Mouse (Mus musculus) cerebellum, adult 9-11 months (tissue): ENCODE results near the gene Map3k12.

ENCODE experiments used
- DNase-seq: peaks from one replicate; pipeline ENCODE4 v3.0.0; 2022

Gene Map3k12

DNA sequence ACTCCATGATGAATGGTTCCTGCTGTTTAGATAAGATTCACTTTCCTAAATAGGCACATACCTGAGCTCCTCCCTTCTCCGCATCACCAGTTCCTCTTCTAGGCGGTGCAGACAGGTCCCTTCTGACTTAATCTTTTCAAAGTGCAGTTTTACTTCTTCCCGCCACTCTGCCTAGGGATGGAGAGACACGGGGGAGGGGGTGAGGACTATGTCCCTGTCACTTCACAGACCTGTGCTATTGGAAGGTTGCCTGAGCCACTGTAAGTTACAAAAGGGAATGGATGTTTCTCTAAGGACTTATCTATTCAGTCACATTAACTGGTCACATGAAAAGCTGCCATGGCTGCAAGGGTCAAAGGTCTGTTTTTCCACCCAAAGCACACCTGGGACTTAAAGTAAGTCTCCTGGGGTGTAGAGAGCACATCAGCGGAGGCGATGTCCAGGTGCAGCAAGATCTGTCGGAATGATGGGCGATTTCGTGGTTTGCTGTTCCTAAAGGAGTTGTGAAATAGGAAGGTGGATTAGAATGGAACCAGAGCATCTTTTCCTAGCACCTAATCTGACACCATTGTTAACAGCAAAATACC lies 14.5 kb downstream of the Map3k12 start:
- DNase-seq = no peak

- DNase-seq = no peak
These were observed 15.6 kb downstream of the Map3k12 start for GRCm38 (mm10) chr15:102501084-102501814.

- no peak for DNase-seq
These were observed 16.4 kb downstream of the Map3k12 start for GRCm38 (mm10) chr15:102500479-102500878.

DNA sequence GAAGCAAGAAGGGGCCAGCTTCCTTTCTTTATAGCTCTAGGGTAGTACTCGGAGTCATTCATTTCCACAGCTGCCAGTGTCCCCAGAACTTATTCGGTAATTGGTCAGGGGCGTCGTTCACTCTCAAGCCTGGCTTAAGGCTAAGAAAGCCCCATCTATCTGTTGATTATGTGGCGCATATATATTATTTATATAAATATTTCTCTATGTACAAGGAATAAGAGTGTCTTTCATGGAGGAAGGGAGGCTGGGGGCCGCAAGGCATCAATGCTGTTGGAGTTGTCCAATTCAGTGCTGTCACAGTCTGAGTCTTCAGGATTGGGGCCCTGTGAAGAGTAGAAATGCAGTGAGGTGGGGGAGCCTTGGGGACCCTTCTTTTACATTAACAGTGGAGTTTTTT lies 17.0 kb downstream of the Map3k12 start:
- no peak for DNase-seq

GRCm38 (mm10) chr15:102499370-102499769 lies 17.5 kb downstream of the Map3k12 start:
- DNase-seq = no peak

DNA sequence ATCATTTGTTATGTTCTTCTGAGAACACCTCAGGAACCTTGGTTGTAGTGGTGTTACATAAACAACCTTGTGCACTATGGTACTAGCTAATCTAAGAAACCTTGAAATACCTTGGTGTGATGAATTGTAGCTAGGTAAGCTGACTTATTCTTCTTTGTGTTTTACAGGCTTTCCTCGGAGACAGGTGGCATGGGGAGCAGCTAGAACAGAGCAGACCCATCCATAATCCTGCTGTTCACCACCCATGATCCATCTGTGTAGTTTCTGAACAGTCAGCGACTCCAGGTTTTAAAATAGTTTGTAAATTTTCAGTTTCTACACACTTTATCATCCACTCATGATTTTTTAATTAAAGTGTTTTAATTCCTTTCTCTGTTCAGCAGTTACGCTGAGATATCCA lies 18.5 kb downstream of the Map3k12 start:
- DNase-seq = no peak

DNA sequence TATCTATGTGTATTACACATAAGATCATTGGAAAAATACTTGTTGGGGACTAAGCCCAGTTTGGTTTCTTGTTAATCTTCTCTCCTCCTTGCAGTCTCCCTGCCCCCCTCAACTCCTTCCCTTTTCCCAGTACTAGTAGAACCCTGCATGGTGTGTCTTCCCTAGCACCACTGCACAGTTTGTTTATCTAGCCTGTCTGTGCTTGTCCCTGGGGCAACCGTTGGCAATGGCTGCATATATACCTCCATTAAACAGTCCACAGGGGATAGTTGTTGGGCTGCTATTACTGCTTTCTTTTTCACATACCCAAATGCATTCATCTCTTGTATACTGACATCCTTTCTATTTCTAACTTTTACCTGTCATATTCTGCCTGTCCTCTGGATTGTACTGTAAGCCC lies 29.2 kb downstream of the Map3k12 start:
- DNase-seq = no peak

GRCm38 (mm10) chr15:102485853-102486252 lies 31.0 kb downstream of the Map3k12 start:
- no peak for DNase-seq

- no peak for DNase-seq
These were observed 33.7 kb downstream of the Map3k12 start for GRCm38 (mm10) chr15:102483136-102483535.

DNA sequence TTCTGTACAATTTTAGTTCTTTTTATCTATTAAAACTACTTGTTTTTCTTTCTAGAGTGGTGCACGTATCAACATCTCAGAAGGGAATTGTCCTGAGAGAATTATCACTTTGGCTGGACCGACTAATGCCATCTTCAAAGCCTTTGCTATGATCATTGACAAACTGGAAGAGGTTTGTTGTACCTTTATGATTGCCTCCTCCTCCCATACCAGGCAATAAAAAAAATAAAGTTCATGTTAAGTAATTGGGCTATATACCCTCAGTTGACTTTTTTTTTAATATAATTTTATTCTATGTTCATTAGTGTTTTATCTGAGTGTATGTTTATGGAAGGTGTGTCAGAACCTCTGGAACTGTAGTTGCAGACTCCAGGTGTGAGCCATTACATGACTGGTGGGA lies 42.3 kb downstream of the Map3k12 start:
- no peak for DNase-seq

DNA sequence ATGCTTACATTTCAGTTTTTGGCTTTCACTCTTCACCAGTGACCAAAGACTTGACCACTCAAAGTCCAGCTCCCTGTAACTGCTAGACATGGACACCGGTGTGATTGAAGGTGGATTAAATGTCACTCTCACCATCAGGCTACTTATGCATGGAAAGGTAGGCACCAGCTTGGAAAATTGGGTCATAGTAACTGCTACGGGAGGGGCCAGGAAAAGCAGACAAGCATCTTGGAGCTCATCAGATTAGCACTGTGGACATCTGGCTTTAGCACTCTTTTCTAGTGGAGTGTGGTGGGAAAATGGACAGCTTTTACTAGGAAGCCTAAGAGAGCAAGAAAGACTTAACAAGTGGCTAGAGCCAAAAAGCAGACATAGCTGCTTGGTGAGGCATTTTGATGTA lies 43.6 kb downstream of the Map3k12 start:
- no peak for DNase-seq

- DNase-seq = no peak
These were observed 45.1 kb downstream of the Map3k12 start for GRCm38 (mm10) chr15:102471727-102472126.

- DNase-seq = no peak
These were observed 45.6 kb downstream of the Map3k12 start for GRCm38 (mm10) chr15:102471295-102471645.

DNA sequence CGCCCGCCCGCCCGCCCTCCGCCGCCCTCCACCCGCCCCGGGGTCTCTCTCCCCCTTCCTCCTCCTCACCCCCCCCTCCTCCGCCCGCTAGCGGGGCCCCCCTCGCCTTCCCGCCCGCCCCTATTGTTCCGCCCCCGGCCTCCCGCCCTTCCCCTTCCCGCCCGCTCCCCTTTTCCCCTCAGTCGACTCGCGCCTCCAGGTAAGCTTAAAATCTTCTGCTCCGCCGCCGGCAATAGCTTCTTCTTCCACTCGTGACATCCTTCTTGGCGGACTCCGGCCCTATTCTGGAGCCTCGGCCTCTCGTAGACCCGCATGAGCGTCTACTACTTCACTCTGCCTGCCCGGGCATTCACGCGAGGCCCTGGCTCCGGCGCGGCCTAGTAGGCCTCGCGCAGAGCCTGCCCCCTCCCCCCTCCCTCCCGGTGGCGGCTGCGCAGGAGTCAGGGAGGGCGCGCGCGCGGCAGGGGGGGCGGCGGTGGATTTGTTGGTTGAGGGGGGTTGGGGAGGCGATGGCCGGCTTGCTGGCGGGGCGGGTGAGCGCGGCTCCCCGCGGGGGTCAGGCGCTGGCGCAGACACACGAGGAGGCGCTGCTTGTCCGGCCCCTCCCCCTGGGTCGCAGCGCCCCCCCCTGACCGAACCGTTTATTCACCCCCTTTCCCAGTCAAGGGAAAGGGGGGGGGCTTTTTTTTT lies 46.1 kb downstream of the Map3k12 start:
- peak; percentile 88 for DNase-seq

- peak; percentile 98 for DNase-seq
These were observed 46.7 kb downstream of the Map3k12 start, which contains the start of gene Pcbp2 for GRCm38 (mm10) chr15:102470183-102470604. Gene Pcbp2, plus strand, starts transcription at chr15:102470539.

GRCm38 (mm10) chr15:102468675-102469370 lies 48.0 kb downstream of the Map3k12 start:
- no peak for DNase-seq

- no peak for DNase-seq
These were observed 53.2 kb downstream of the Map3k12 start for GRCm38 (mm10) chr15:102463666-102464065.

DNA sequence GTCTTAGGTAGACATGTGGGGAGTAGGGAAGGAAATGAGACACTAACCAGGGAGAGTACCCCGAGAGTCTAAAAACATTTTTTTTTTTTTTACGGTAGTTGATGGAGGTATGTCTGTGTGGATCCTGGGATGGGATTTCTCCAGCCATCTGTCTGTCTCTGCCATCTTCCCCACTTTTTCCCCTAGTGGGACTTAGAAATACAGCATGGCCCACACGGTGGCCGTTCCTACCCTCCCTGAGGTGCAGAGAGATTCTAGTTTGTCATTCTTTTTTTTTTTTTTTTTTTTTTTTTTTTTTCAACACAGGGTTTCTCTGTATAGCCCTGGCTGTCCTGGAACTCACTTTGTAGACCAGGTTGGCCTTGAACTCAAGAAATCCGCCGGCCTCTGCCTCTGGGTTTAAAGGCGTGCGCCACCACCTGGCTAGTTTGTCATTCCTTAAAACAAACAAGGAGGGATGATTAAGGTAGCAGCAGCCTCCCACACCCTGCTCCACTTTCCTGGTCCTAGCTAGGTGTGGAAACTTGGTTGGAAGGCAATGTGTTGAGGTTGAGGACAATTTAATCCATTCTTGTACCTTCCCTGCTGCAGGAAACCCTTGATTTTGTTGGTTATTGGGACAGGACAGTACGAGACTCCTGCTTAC lies 55.3 kb downstream of the Map3k12 start:
- DNase-seq = no peak

DNA sequence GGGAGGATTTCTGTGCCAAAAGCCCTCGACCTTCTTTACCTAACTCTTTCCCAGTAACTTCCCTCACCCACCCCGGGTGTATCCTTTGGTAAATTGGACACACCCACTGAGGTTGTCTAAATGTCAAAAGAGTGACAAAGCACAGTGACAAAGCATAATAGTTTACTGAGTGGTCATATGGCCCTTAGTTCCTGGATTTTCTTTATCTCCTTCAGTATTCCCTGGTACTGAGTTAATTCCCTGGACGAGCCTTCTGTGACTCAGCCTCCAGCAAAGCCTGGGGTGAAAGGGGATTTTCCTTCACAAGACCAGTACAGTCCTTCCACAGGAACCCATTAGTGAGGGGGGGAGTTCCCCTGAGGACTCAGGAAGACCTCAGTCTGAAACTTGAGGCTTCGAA lies 55.9 kb downstream of the Map3k12 start:
- no peak for DNase-seq

DNA sequence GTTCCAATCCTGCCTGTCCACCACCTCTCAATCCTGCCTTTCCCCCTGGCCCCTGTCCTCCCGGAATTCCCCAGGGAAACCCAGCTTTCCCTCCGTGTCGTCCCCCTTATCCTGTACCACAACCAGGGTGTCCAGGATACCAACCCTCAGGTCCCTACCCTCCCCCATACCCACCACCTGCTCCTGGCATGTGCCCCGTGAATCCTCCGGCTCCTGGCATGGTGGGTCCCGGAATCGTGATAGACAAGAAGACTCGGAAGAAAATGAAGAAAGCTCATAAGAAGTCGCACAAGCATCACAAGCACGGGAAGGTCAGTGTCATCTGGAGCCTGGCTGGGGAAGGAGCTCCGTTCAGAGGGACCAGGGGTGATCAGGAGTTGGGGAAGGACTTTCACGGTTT lies 56.5 kb downstream of the Map3k12 start:
- DNase-seq = no peak

DNA sequence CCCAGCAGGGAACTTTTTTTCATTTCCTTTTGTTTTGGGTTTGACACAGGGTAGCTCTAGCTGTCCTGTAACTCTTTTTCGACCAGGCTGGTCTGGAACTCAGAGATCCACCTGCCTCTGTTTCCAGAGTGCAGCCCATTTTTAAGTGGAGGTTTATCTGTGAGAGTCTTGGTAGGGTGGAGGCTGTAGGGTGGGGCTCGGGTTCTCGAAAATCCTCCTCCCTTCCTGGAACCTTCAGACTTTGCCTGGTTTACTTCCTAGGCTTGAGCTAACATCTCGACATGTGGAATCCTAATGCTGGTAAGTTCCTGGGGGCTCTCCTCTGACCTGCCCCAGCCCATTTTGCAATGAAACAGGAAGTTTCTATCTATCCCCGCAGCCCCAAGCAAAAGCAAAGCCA lies 57.0 kb downstream of the Map3k12 start:
- DNase-seq = no peak

- DNase-seq = no peak
These were observed 57.5 kb downstream of the Map3k12 start for GRCm38 (mm10) chr15:102459381-102459780.

- DNase-seq = peak; percentile 97
These were observed 58.0 kb downstream of the Map3k12 start, which contains the start of gene Prr13 for GRCm38 (mm10) chr15:102458904-102459317. Gene Prr13, plus strand, starts transcription at chr15:102459028.
